Mouse (Mus musculus) embryo, embryonic 10 days (tissue): Measurements from ENCODE around the gene Pex12.
"Not testable (repeated sequence)": the region's sequence is repeated elsewhere in the genome, so short reads cannot be mapped to it uniquely, and the experiment has no call there.

ENCODE experiments used
- DNase-seq: peaks from one replicate; pipeline ENCODE4 v3.0.0-alpha.2; 2015; ENCODE audit warnings: low spot score

Pex12 gene

GRCm38 (mm10) chr11:83302526-83303251 lies at the start of gene Pex12:
Gene Pex12 (minus strand): TSS chr11:83302586.
- DNase-seq = peak; percentile 99

GRCm38 (mm10) chr11:83341716-83342245 lies 39.4 kb upstream of the Pex12 start:
- no peak for DNase-seq

GRCm38 (mm10) chr11:83339705-83340104 lies 37.3 kb upstream of the Pex12 start:
- DNase-seq = no peak

- no peak for DNase-seq
These were observed 33.4 kb upstream of the Pex12 start for GRCm38 (mm10) chr11:83335826-83336225.

- peak; percentile 81 for DNase-seq
These were observed 25.0 kb upstream of the Pex12 start for GRCm38 (mm10) chr11:83327427-83327826.

GRCm38 (mm10) chr11:83326692-83327091 lies 24.3 kb upstream of the Pex12 start:
- not testable (repeated sequence) for DNase-seq

- DNase-seq = no peak
These were observed 16.7 kb upstream of the Pex12 start for GRCm38 (mm10) chr11:83319048-83319447.

GRCm38 (mm10) chr11:83312471-83312870 lies 10.1 kb upstream of the Pex12 start:
- no peak for DNase-seq

- no peak for DNase-seq
These were observed 4.4 kb upstream of the Pex12 start for GRCm38 (mm10) chr11:83306700-83307253.

- no peak for DNase-seq
These were observed 2.1 kb upstream of the Pex12 start for GRCm38 (mm10) chr11:83304485-83304884.

- peak; percentile 14 for DNase-seq
These were observed 1.4 kb upstream of the Pex12 start for GRCm38 (mm10) chr11:83303751-83304150.

GRCm38 (mm10) chr11:83302124-83302523 lies 262 bp downstream of the Pex12 start:
- DNase-seq = no peak

GRCm38 (mm10) chr11:83301431-83301831 lies 955 bp downstream of the Pex12 start:
- DNase-seq = no peak

GRCm38 (mm10) chr11:83299724-83300123 lies 2.7 kb downstream of the Pex12 start:
- no peak for DNase-seq

- DNase-seq = peak; percentile 98
These were observed 3.9 kb downstream of the Pex12 start, which contains the start of gene Ap2b1 for GRCm38 (mm10) chr11:83298225-83299195. Gene Ap2b1 (plus strand): TSS chr11:83299024.

GRCm38 (mm10) chr11:83297816-83298215 lies 4.6 kb downstream of the Pex12 start:
- DNase-seq = no peak

- no peak for DNase-seq
These were observed 8.3 kb downstream of the Pex12 start for GRCm38 (mm10) chr11:83294133-83294532.

GRCm38 (mm10) chr11:83293182-83293581 lies 9.2 kb downstream of the Pex12 start:
- no peak for DNase-seq

- no peak for DNase-seq
These were observed 10.2 kb downstream of the Pex12 start for GRCm38 (mm10) chr11:83292251-83292587.

GRCm38 (mm10) chr11:83291375-83292250 lies 10.8 kb downstream of the Pex12 start:
- peak; percentile 99 for DNase-seq

GRCm38 (mm10) chr11:83289633-83290032 lies 12.8 kb downstream of the Pex12 start:
- no peak for DNase-seq
